Mouse (Mus musculus) liver, embryonic 14.5 days (tissue): Measurements from ENCODE around the gene Irx2.

ENCODE experiments used
- CTCF ChIP-seq: IDR thresholded peaks from 2 replicates; pipeline ENCODE4 v1.5.1; 2016; ENCODE audit warnings: antibody characterized with exemption, low read depth, control low read depth
- EP300 ChIP-seq: IDR thresholded peaks from 2 replicates; pipeline ENCODE4 v1.6.1; 2016; ENCODE audit warnings: antibody characterized with exemption, low read depth

- TF ChIP-seq CTCF (no peak), EP300 (no peak)
Observed at GRCm38 (mm10) chr13:72632361-72632760, 3.7 kb downstream of the Irx2 start.
